Mouse (Mus musculus): ENCODE data around the gene Irf2. TPM values are rescaled to one million over a fixed set of nuclear protein-coding genes. Genes with fewer than 3 reads are reported as not detected.

Irf2 gene
- total RNA-seq, 2 experiments from 2014 or later, result 54.9 to 72.7 TPM

- DNase-seq (ENCODE audit: low spot score in 2 of 2), result no peak
These were observed 59.7 kb downstream of the Irf2 start for GRCm38 (mm10) chr8:46799212-46799611.

- no peak for DNase-seq (ENCODE audit: low spot score in 2 of 2)
These were observed 60.2 kb downstream of the Irf2 start for GRCm38 (mm10) chr8:46799706-46800105.

- DNase-seq (ENCODE audit: low spot score in 2 of 2), result no peak
These were observed 61.7 kb downstream of the Irf2 start for GRCm38 (mm10) chr8:46801153-46801684.

- DNase-seq (ENCODE audit: low spot score in 2 of 2), result no peak
These were observed 62.5 kb downstream of the Irf2 start for GRCm38 (mm10) chr8:46802009-46802408.

- DNase-seq (ENCODE audit: low spot score in 2 of 2), result no peak
These were observed 65.2 kb downstream of the Irf2 start for GRCm38 (mm10) chr8:46804721-46805120.

GRCm38 (mm10) chr8:46811021-46811622 lies 71.6 kb downstream of the Irf2 start:
- DNase-seq (ENCODE audit: low spot score in 2 of 2), result peak; percentile 40 to 77

- DNase-seq (ENCODE audit: low spot score in 2 of 2), result no peak
These were observed 72.4 kb downstream of the Irf2 start for GRCm38 (mm10) chr8:46811944-46812343.

GRCm38 (mm10) chr8:46812966-46813365 lies 73.4 kb downstream of the Irf2 start:
- DNase-seq (ENCODE audit: low spot score in 2 of 2), result no peak

GRCm38 (mm10) chr8:46818106-46818989 lies 78.8 kb downstream of the Irf2 start:
- DNase-seq (ENCODE audit: low spot score in 2 of 2), result no peak

- DNase-seq (ENCODE audit: low spot score in 2 of 2), result no peak
These were observed 79.4 kb downstream of the Irf2 start for GRCm38 (mm10) chr8:46818990-46819288.

GRCm38 (mm10) chr8:46828734-46829413 lies 89.3 kb downstream of the Irf2 start:
- DNase-seq (ENCODE audit: low spot score in 2 of 2), result peak in 1 of 2 experiments; percentile 20

- DNase-seq (ENCODE audit: low spot score in 2 of 2), result no peak
These were observed 90.0 kb downstream of the Irf2 start for GRCm38 (mm10) chr8:46829414-46830111.

- no peak for DNase-seq (ENCODE audit: low spot score in 2 of 2)
These were observed 90.8 kb downstream of the Irf2 start for GRCm38 (mm10) chr8:46830112-46830855.

- no peak for DNase-seq (ENCODE audit: low spot score in 2 of 2)
These were observed 92.4 kb downstream of the Irf2 start for GRCm38 (mm10) chr8:46831916-46832315.

- DNase-seq (ENCODE audit: low spot score in 2 of 2), result no peak
These were observed 92.9 kb downstream of the Irf2 start for GRCm38 (mm10) chr8:46832399-46832798.

- DNase-seq (ENCODE audit: low spot score in 2 of 2), result no peak
These were observed 94.2 kb downstream of the Irf2 start for GRCm38 (mm10) chr8:46833763-46834162.

- DNase-seq (ENCODE audit: low spot score in 2 of 2), result no peak
These were observed 94.9 kb downstream of the Irf2 start for GRCm38 (mm10) chr8:46834440-46834839.

GRCm38 (mm10) chr8:46836011-46836652 lies 96.6 kb downstream of the Irf2 start:
- DNase-seq (ENCODE audit: low spot score in 2 of 2), result no peak

GRCm38 (mm10) chr8:46836949-46837348 lies 97.4 kb downstream of the Irf2 start:
- DNase-seq (ENCODE audit: low spot score in 2 of 2), result no peak

- no peak for DNase-seq (ENCODE audit: low spot score in 2 of 2)
These were observed 98.5 kb downstream of the Irf2 start for GRCm38 (mm10) chr8:46838052-46838451.
